Mouse (Mus musculus): Measurements from ENCODE around the gene Qrich1. TPM values are rescaled to one million over a fixed set of nuclear protein-coding genes. Genes with fewer than 3 reads are reported as not detected.
"Not testable (repeated sequence)": the region's sequence is repeated elsewhere in the genome, so short reads cannot be mapped to it uniquely, and the experiment has no call there.

Gene Qrich1
- polyA plus RNA-seq, 1 experiment from 2014 or later, result 46.2 TPM

DNA sequence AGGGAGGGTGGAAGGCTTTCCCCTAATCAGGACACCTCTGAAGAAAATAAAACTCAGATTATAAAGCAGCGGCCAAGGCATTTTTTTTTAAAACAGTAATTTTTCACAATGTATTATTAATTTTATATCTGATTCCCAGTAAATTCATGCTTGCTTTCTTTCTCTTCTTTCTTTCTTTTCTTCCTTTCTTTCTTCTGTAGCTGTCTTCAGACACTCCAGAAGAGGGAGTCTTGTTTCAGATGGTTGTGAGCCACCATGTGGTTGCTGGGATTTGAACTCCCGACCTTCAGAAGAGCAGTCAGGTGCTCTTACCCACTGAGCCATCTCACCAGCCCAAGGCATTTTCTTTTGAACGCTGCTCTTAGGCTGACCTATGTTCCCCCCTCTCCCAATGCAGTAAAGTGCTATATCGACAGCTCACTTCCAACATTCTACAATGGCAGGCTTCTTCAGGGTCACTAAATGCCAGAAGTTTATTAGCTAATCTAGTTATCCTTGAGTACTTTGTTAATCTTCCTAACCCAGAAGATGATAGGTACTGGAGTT lies 82.5 kb downstream of the Qrich1 start:
- 62% methylated on average over 4 of the region's 4 CpGs for WGBS (ENCODE audit: insufficient replicate concordance)
- DNase-seq, result no peak
- H3K27me3 ChIP-seq, result peaks cover 9% of the 10 kb centered on the region
- H3K4me1 ChIP-seq (replicated peaks), result peaks cover 24% of the 10 kb centered on the region
- H3K36me3 ChIP-seq, result peaks cover 17% of the 10 kb centered on the region
- H3K4me2 ChIP-seq, result no peak overlapping the region
- H3K9me3 ChIP-seq (replicated peaks), result no peaks in the 10 kb centered on the region
- no peak overlapping the region for H3K27ac ChIP-seq
- no peak for ATAC-seq (ENCODE audit: low read depth)
- no peak overlapping the region for H3K9ac ChIP-seq
- H3K4me3 ChIP-seq (replicated peaks), result no peak overlapping the region

DNA sequence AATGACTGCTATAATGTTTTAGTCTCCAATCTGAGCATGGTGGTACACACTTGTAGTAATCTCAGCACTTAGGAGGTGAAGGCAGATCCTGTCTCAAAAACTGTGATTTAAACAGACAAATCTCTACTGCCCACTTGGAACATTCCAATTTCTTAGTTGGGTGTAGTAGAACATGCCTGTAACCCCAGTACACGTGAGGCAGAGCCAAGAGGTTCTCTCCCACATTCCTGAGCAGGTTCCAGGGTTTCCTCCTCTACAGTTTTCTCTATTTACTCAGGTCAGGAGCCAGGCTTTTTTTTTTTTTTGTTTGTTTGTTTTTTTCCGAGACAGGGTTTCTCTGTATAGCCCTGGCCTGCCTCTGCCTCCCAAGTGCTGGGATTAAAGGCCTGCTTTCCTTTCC lies 83.4 kb downstream of the Qrich1 start:
- H3K27me3 ChIP-seq, result peaks cover 9% of the 10 kb centered on the region
- 63% methylated on average over 2 of the region's 2 CpGs for WGBS (ENCODE audit: insufficient replicate concordance)
- no peak overlapping the region for H3K4me3 ChIP-seq (replicated peaks)
- peaks cover 26% of the 10 kb centered on the region for H3K36me3 ChIP-seq
- DNase-seq (no peak), ATAC-seq (ENCODE audit: low read depth) (no peak)
- no peak overlapping the region for H3K9ac ChIP-seq
- no peak overlapping the region for H3K4me2 ChIP-seq
- no peak overlapping the region for H3K27ac ChIP-seq
- H3K9me3 ChIP-seq (replicated peaks), result no peaks in the 10 kb centered on the region
- peaks cover 24% of the 10 kb centered on the region for H3K4me1 ChIP-seq (replicated peaks)

DNA sequence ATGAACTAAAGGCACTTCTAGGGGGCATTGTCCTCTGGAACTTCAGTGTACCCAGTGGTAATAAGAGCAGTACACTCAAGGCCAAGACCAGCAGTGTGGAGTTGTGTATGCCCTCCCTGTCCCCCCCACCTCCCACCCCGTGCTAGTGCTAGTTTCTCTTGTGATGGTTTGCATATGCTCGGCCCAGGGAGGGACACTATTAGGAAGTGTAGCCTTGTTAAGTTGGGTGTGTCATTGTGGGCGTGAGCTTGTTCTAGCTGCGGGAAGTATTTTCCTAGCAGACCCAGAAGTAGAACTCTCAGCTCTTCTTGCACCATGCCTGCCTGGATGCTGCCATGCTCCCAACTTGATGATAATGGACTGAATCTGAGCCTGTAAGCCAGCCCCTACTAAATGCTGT lies 85.4 kb downstream of the Qrich1 start:
- Histone ChIP-seq H3K36me3 (peaks cover 44% of the 10 kb centered on the region), H3K4me1 (replicated peaks) (peaks cover 14% of the 10 kb centered on the region), H3K27me3 (peaks cover 6% of the 10 kb centered on the region), H3K27ac (no peak overlapping the region), H3K4me3 (replicated peaks) (no peak overlapping the region), H3K9me3 (replicated peaks) (no peaks in the 10 kb centered on the region), H3K4me2 (no peak overlapping the region), H3K9ac (no peak overlapping the region)
- ATAC-seq (ENCODE audit: low read depth) (no peak), DNase-seq (no peak)
- 60% methylated on average over 4 of the region's 4 CpGs for WGBS (ENCODE audit: insufficient replicate concordance)

DNA sequence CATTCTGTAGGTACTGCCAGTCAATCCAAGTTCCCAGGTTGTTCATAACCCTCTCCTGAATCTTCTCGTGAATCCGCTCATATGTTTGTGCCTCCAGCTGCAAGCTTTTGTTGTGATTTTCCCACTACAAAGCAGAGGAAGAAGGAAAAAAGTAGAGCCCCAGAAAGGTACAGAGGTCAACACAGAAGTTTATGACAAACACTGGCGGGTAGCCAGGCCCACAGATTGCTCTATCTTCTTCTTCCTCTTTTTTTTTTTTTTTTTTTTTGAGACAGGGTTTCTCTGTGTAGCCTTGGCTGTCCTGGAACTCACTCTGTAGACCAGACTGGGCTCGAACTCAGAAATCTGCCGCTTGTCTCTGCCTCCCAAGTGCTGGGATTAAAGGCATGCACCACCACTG lies 91.3 kb downstream of the Qrich1 start:
- not testable (repeated sequence) for H3K4me2 ChIP-seq; H3K9me3 ChIP-seq (replicated peaks); H3K4me3 ChIP-seq (replicated peaks); ATAC-seq (ENCODE audit: low read depth); H3K9ac ChIP-seq; H3K27me3 ChIP-seq; DNase-seq; H3K27ac ChIP-seq
- 80% methylated on average over 5 of the region's 5 CpGs for WGBS (ENCODE audit: insufficient replicate concordance)
- H3K4me1 ChIP-seq (replicated peaks), result peaks cover 14% of the 10 kb centered on the region
- peaks cover 98% of the 10 kb centered on the region for H3K36me3 ChIP-seq

DNA sequence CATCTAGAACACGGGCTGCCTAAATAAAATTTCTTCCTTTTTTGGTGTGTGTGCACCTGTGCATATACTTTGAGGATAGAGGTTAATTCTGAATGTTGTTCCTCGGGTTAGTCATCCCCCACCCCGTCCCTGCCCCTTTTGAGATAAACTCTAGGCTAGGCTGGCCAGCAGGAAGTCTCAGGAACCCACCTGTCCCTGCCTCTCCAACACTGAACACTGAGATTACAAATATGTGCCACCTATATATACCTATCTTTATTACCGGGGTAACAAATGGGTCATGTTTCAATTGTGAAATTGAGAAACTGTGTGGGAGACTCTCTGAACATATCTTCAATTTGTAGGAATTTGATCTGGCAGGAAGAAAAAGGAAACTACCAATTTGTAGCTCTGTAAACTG lies 92.3 kb downstream of the Qrich1 start:
- Histone ChIP-seq H3K27me3 (no peaks in the 10 kb centered on the region), H3K4me3 (replicated peaks) (no peak overlapping the region), H3K4me2 (no peak overlapping the region), H3K36me3 (peaks cover 98% of the 10 kb centered on the region), H3K9me3 (replicated peaks) (no peaks in the 10 kb centered on the region), H3K9ac (no peak overlapping the region), H3K27ac (no peak overlapping the region), H3K4me1 (replicated peaks) (peaks cover 14% of the 10 kb centered on the region)
- ATAC-seq (ENCODE audit: low read depth), result no peak
- no peak for DNase-seq
- WGBS (ENCODE audit: insufficient replicate concordance), result 65% methylated on average over 4 of the region's 4 CpGs

MicroRNAs within 50 kb of the gene (microRNA counts, 519-probe panel; counts per million panel counts)
- 4,877 counts per million, percentile 49 among the panel's probes with 10 or more counts for microRNA mmu-miR-191
- microRNA mmu-miR-425, result 3,746 counts per million, percentile 27 among the panel's probes with 10 or more counts

Small RNAs within 50 kb of the gene (microRNA-seq; reads per million reads assigned to microRNA genes)
- gene Gm24083, result not detected
- not detected for gene Mir191
- 6,416 reads per million, percentile 90 among the genes with 10 or more reads in this experiment for gene Mir425

Other genes starting within 250 kb of the Qrich1 start
- 4.7 and 5.6 TPM in 2 replicates for gene Nicn1, start 226.4 kb upstream of the Qrich1 start, polyA plus RNA-seq (2015; fragmentation: Nextera tagmentation; extraction: Ambion mirVana)
- 14.0 and 14.1 TPM in 2 replicates for gene Amt, start 220.0 kb upstream of the Qrich1 start, polyA plus RNA-seq (2015; fragmentation: Nextera tagmentation; extraction: Ambion mirVana)
- 235 and 296 TPM in 2 replicates for gene Rhoa, start 210.7 kb upstream of the Qrich1 start, polyA plus RNA-seq (2015; fragmentation: Nextera tagmentation; extraction: Ambion mirVana)
- gene Tcta, start 210.6 kb upstream of the Qrich1 start, polyA plus RNA-seq (2015; fragmentation: Nextera tagmentation; extraction: Ambion mirVana), result 12.7 TPM in 2 replicates
- 6,829 and 6,884 TPM in 2 replicates for gene Gpx1, start 177.9 kb upstream of the Qrich1 start, polyA plus RNA-seq (2015; fragmentation: Nextera tagmentation; extraction: Ambion mirVana)
- 67.0 and 71.0 TPM in 2 replicates for gene Usp4, start 169.0 kb upstream of the Qrich1 start, polyA plus RNA-seq (2015; fragmentation: Nextera tagmentation; extraction: Ambion mirVana)
- 0.47 and 0.68 TPM in 2 replicates for gene 1700102P08Rik, start 124.0 kb upstream of the Qrich1 start, polyA plus RNA-seq (2015; fragmentation: Nextera tagmentation; extraction: Ambion mirVana)
- 0.30 and 0.35 TPM in 2 replicates for gene Ccdc36, start 88.3 kb upstream of the Qrich1 start, polyA plus RNA-seq (2015; fragmentation: Nextera tagmentation; extraction: Ambion mirVana)
- gene BC048562, start 80.3 kb upstream of the Qrich1 start, polyA plus RNA-seq (2015; fragmentation: Nextera tagmentation; extraction: Ambion mirVana), result not detected in 2 replicates
- gene Ccdc71, start 56.3 kb upstream of the Qrich1 start, polyA plus RNA-seq (2015; fragmentation: Nextera tagmentation; extraction: Ambion mirVana), result 23.5 and 26.0 TPM in 2 replicates
- gene Klhdc8b, start 55.2 kb upstream of the Qrich1 start, polyA plus RNA-seq (2015; fragmentation: Nextera tagmentation; extraction: Ambion mirVana), result 12.3 and 12.8 TPM in 2 replicates
- 5.3 and 6.4 TPM in 2 replicates for gene Lamb2, start 37.1 kb upstream of the Qrich1 start, polyA plus RNA-seq (2015; fragmentation: Nextera tagmentation; extraction: Ambion mirVana)
- 26.0 and 27.0 TPM in 2 replicates for gene Usp19, start 26.2 kb upstream of the Qrich1 start, polyA plus RNA-seq (2015; fragmentation: Nextera tagmentation; extraction: Ambion mirVana)
- 63.1 and 66.1 TPM in 2 replicates for gene Qars, start 9.1 kb upstream of the Qrich1 start, polyA plus RNA-seq (2015; fragmentation: Nextera tagmentation; extraction: Ambion mirVana)
- gene Impdh2, start 43.5 kb downstream of the Qrich1 start, polyA plus RNA-seq (2015; fragmentation: Nextera tagmentation; extraction: Ambion mirVana), result 153 and 166 TPM in 2 replicates
- 27.5 and 35.5 TPM in 2 replicates for gene Ndufaf3, start 50.6 kb downstream of the Qrich1 start, polyA plus RNA-seq (2015; fragmentation: Nextera tagmentation; extraction: Ambion mirVana)
- 40.5 and 43.2 TPM in 2 replicates for gene Dalrd3, start 53.1 kb downstream of the Qrich1 start, polyA plus RNA-seq (2015; fragmentation: Nextera tagmentation; extraction: Ambion mirVana)
- gene Wdr6, start 61.9 kb downstream of the Qrich1 start, polyA plus RNA-seq (2015; fragmentation: Nextera tagmentation; extraction: Ambion mirVana), result 16.4 and 18.3 TPM in 2 replicates
- gene P4htm, start 80.9 kb downstream of the Qrich1 start, polyA plus RNA-seq (2015; fragmentation: Nextera tagmentation; extraction: Ambion mirVana), result 0.61 and 0.70 TPM in 2 replicates
- 28.6 and 35.1 TPM in 2 replicates for gene Arih2, start 132.6 kb downstream of the Qrich1 start, polyA plus RNA-seq (2015; fragmentation: Nextera tagmentation; extraction: Ambion mirVana)
- gene Slc25a20, start 145.3 kb downstream of the Qrich1 start, polyA plus RNA-seq (2015; fragmentation: Nextera tagmentation; extraction: Ambion mirVana), result 25.6 and 26.5 TPM in 2 replicates
- gene Prkar2a, start 172.5 kb downstream of the Qrich1 start, polyA plus RNA-seq (2015; fragmentation: Nextera tagmentation; extraction: Ambion mirVana), result 9.5 and 10.6 TPM in 2 replicates

Data from liver, embryonic 13.5 days (tissue).